ENCODE assay signal across 8 mouse cellular contexts in genomic region chr9:99469681-99470273, GRCm38 (mm10). TPM values are rescaled to one million over a fixed set of nuclear protein-coding genes. Genes with fewer than 3 reads are reported as not detected.
A peak's percentile ranks its signal among the peaks of the same experiment; 100 is the strongest.
DNase-seq lines count a peak whose midpoint lies in the region; ATAC-seq lines count a peak whose summit lies in the region.

No protein-coding gene starts in this region.

- H3K4me2 ChIP-seq in liver, embryonic 12.5 days, result peak overlapping the region; percentile 56

- H3K4me1 ChIP-seq in liver, embryonic 12.5 days, result peaks cover 23% of the 10 kb centered on the region

- H3K36me3 ChIP-seq in liver, embryonic 12.5 days, result peaks cover 4% of the 10 kb centered on the region

- H3K9ac ChIP-seq in liver, embryonic 12.5 days, result no peak overlapping the region

- no peaks in the 10 kb centered on the region for H3K9me3 ChIP-seq in liver, embryonic 12.5 days (replicated peaks)

- peak; percentile 40 for DNase-seq in CD4-positive, CD25-positive, alpha-beta regulatory T cell, adult 2 months (ENCODE audit: low read depth, low spot score)
- DNase-seq in testis, postnatal 10 days (ENCODE audit: low spot score), result peak; percentile 68
- no peak for DNase-seq in testis, postnatal 14 days (ENCODE audit: low spot score)
- DNase-seq in thymus, postnatal 4 days, result peak; percentile 53
- no peak for DNase-seq in right cerebral cortex, postnatal 14 days
- no peak for DNase-seq in layer of hippocampus, adult 8-10 months (ENCODE audit: low spot score in 2 of 2)

- no peak for ATAC-seq in CD4-positive, CD25-positive, alpha-beta regulatory T cell, adult 4 months
- peak; percentile 50 for ATAC-seq in liver, embryonic 12.5 days

- H3K27me3 ChIP-seq in liver, embryonic 12.5 days (replicated peaks), result no peaks in the 10 kb centered on the region

- 50% methylated on average over 8 of the region's 8 CpGs for WGBS in liver, embryonic 12.5 days (ENCODE audit: insufficient replicate concordance)

- no peak overlapping the region for H3K27ac ChIP-seq in liver, embryonic 12.5 days

- H3K4me3 ChIP-seq in liver, embryonic 12.5 days, result peak overlapping the region; percentile 18; the same call in 1 of the 2 replicates

RNA-seq across cellular contexts. Expression of gene Nme9, which starts 18.5 kb away (rescaled TPM):
- polyA plus RNA-seq in CD4-positive, CD25-positive, alpha-beta regulatory T cell, adult 4 months (2017; shearing (Covaris generic)), result not detected
- polyA plus RNA-seq in liver, embryonic 12.5 days (2016; fragmentation: Nextera tagmentation; extraction: Ambion mirVana), result not detected in 2 replicates
- under 1 TPM; 0.39 to 0.85 (median 0.62) TPM for total RNA-seq in layer of hippocampus, adult 8-10 months (2022)

RNA-seq across cellular contexts. Expression of gene Mras, which starts 32.6 kb away (rescaled TPM):
- polyA plus RNA-seq in CD4-positive, CD25-positive, alpha-beta regulatory T cell, adult 4 months (2017; shearing (Covaris generic)), result not detected
- 3.1 and 5.2 TPM in 2 replicates for polyA plus RNA-seq in liver, embryonic 12.5 days (2016; fragmentation: Nextera tagmentation; extraction: Ambion mirVana)
- total RNA-seq in layer of hippocampus, adult 8-10 months (2022), result 100 to 1,000 TPM; 133 to 164 (median 142) TPM

Comparison
In these comparisons a context has a peak if more than half of its experiments do, and no peak if none do; other contexts are left out.
1. DNase-seq: peak in CD4-positive, CD25-positive, alpha-beta regulatory T cell, adult 2 months (single experiment), testis, postnatal 10 days (single experiment) and thymus, postnatal 4 days (single experiment); none in testis, postnatal 14 days (single experiment), right cerebral cortex, postnatal 14 days (single experiment) and layer of hippocampus, adult 8-10 months (0 of 2).